Mouse (Mus musculus) embryonic facial prominence, embryonic 14.5 days (tissue): ENCODE data around the gene Gm9. TPM values are rescaled to one million over a fixed set of nuclear protein-coding genes. Genes with fewer than 3 reads are reported as not detected.
"Not testable (repeated sequence)": the region's sequence is repeated elsewhere in the genome, so short reads cannot be mapped to it uniquely, and the experiment has no call there.

Experiments used
- ATAC-seq: fragments of 200-750 bp; cut with Nextera tagmentation; 2 replicates; pipeline ENCODE4 v1.8.0; 2017; ENCODE audit warnings: low read depth, moderate number of reproducible peaks, moderate TSS enrichment
- DNase-seq: peaks from one replicate; pipeline ENCODE4 v3.0.0-alpha.2; 2015; ENCODE audit warnings: low spot score
- H3K27ac ChIP-seq: fragments of 300-500 bp; sonication (generic); replicated peaks from 2 replicates; pipeline ENCODE4 v1.5.1; 2014; ENCODE audit warnings: low read depth, mild to moderate bottlenecking, low read length, moderate library complexity
- H3K27me3 ChIP-seq: fragments of 300-500 bp; sonication (generic); replicated peaks from 2 replicates; pipeline ENCODE4 v1.6.1; 2014; ENCODE audit warnings: low read length; ENCODE audit not compliant: control insufficient read depth, insufficient read depth
- H3K36me3 ChIP-seq: fragments of 300-500 bp; sonication (generic); 2 replicates; pipeline ENCODE4 v1.6.1; 2014; ENCODE audit warnings: low read length, mixed read lengths; ENCODE audit not compliant: control insufficient read depth, insufficient read depth
- H3K4me1 ChIP-seq: fragments of 300-500 bp; sonication (generic); 2 replicates; pipeline ENCODE4 v1.6.1; 2014; ENCODE audit warnings: antibody characterized with exemption, low read length; ENCODE audit not compliant: control insufficient read depth, insufficient read depth
- H3K4me2 ChIP-seq: fragments of 300-500 bp; sonication (generic); 2 replicates; pipeline ENCODE4 v1.6.1; 2014; ENCODE audit warnings: low read depth, mild to moderate bottlenecking, low read length, moderate library complexity, mixed read lengths
- H3K4me3 ChIP-seq: fragments of 300-500 bp; sonication (generic); 2 replicates; pipeline ENCODE4 v1.5.1; 2014; ENCODE audit warnings: low read depth, mild to moderate bottlenecking, low read length
- H3K9ac ChIP-seq: fragments of 300-500 bp; sonication (generic); 2 replicates; pipeline ENCODE4 v1.6.1; 2014; ENCODE audit warnings: low read depth, mild to moderate bottlenecking, low read length, moderate library complexity, mixed read lengths
- H3K9me3 ChIP-seq: fragments of 300-500 bp; sonication (generic); 2 replicates; pipeline ENCODE4 v1.6.1; 2016; ENCODE audit warnings: low read length; ENCODE audit not compliant: control insufficient read depth
- WGBS: fragments of 180-500 bp; shearing (Covaris S2); extraction: QIAGEN DNeasy Blood & Tissue Kit; methylation state at CpG from one replicate; pipeline ENCODE4 v1.1.7; 2014; 5-methylcytosine and 5-hydroxymethylcytosine counted together
- polyA plus RNA-seq: library from polyadenylated mRNA; unstranded; fragments of >200 nt; fragmentation: Nextera tagmentation; extraction: Ambion mirVana; gene quantifications from 2 replicates; pipeline ENCODE4 v1.2.1, GENCODE M21; 2014

Gm9 gene
- polyA plus RNA-seq, 1 experiment from 2014 or later = not detected

GRCm38 (mm10) chrX:37184401-37184800 lies 26.4 kb downstream of the Gm9 start:
- not testable (repeated sequence) for H3K4me1 ChIP-seq, H3K9ac ChIP-seq, H3K27ac ChIP-seq, DNase-seq, H3K27me3 ChIP-seq, H3K9me3 ChIP-seq, H3K4me3 ChIP-seq, H3K36me3 ChIP-seq, ATAC-seq, H3K4me2 ChIP-seq
- WGBS = 69% methylated on average over 5 of the region's 8 CpGs

GRCm38 (mm10) chrX:37168742-37169141 lies 42.1 kb downstream of the Gm9 start, which contains the start of gene Akap14:
TSS of gene Akap14 (minus strand) at chrX:37168842.
- ATAC-seq (no peak), DNase-seq (no peak)
- 47% methylated on average over 5 of the region's 5 CpGs for WGBS
- Histone ChIP-seq H3K4me3 (no peak within 1 kb of the TSS), H3K4me1 (no peaks in the 10 kb centered on the region), H3K27ac (no peak within 1 kb of the TSS), H3K4me2 (no peak within 1 kb of the TSS), H3K9ac (no peak within 1 kb of the TSS), H3K9me3 (no peaks in the 10 kb centered on the region), H3K36me3 (no peaks in the 10 kb centered on the region), H3K27me3 (no peaks in the 10 kb centered on the region)

DNA sequence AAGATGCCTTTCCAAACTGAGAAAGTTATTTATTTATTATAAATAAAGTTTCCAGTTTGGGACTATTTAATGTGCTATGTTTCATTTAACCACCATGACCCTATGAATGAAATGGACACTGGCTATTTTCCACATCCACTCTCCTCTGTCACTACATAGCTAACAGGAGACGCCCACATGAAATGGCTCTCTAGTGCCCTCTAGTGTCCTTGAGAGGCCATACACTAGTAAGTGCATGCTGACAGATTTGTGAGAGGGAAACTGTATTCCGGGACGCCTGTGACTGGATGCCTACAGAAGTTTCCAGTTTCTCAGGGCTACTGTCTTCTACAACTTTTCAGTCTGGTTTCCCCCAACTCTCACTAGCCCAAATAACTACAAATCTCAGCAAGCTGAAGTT lies 43.8 kb downstream of the Gm9 start:
- 23% methylated on average over 3 of the region's 3 CpGs for WGBS

DNA sequence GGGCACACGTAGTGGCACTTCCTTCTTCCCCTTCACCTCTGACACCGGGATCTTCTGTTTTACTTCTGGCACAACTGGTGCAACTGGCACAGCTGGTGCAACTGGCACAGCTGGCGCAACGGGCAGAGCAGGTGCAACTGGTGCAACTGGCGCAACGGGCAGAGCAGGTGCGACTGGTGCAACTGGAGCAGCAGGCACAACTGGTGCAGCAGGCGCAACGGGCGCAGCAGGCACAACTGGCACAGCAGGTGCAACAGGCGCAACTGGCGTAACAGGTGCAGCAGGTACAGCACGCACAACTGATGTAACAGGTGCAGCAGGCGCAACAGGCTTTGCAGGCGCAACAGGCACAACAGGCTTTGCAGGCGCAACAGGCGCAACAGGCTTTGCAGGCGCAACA lies 47.7 kb downstream of the Gm9 start:
- no peak for DNase-seq
- Histone ChIP-seq H3K27me3 (no peaks in the 10 kb centered on the region), H3K4me3 (no peak overlapping the region), H3K9me3 (no peaks in the 10 kb centered on the region), H3K4me2 (no peak overlapping the region), H3K27ac (no peak overlapping the region), H3K9ac (no peak overlapping the region), H3K4me1 (no peaks in the 10 kb centered on the region), H3K36me3 (no peaks in the 10 kb centered on the region)
- 77% methylated on average over 18 of the region's 18 CpGs for WGBS
- ATAC-seq = no peak

More for the DNA sequence above, 43.8 kb downstream of the Gm9 start:
- no peaks in the 10 kb centered on the region for H3K9me3 ChIP-seq
- peak; percentile 44 for DNase-seq
- H3K9ac ChIP-seq = no peak overlapping the region
- no peaks in the 10 kb centered on the region for H3K4me1 ChIP-seq
- H3K4me2 ChIP-seq = no peak overlapping the region
- H3K4me3 ChIP-seq = no peak overlapping the region
- H3K27ac ChIP-seq = no peak overlapping the region
- no peaks in the 10 kb centered on the region for H3K36me3 ChIP-seq
- H3K27me3 ChIP-seq = no peaks in the 10 kb centered on the region
- no peak for ATAC-seq

GRCm38 (mm10) chrX:37161169-37161568 lies 49.7 kb downstream of the Gm9 start:
- H3K27ac ChIP-seq = no peak overlapping the region
- no peaks in the 10 kb centered on the region for H3K4me1 ChIP-seq
- H3K9ac ChIP-seq = no peak overlapping the region
- WGBS = 85% methylated on average over 10 of the region's 10 CpGs
- no peak overlapping the region for H3K4me3 ChIP-seq
- no peaks in the 10 kb centered on the region for H3K36me3 ChIP-seq
- no peaks in the 10 kb centered on the region for H3K9me3 ChIP-seq
- DNase-seq = no peak
- no peak overlapping the region for H3K4me2 ChIP-seq
- ATAC-seq = no peak
- no peaks in the 10 kb centered on the region for H3K27me3 ChIP-seq

Other genes with a start within 250 kb of the Gm9 start
- 30.5 and 37.3 TPM in 2 replicates for gene Sept6, start 219.2 kb downstream of the Gm9 start, polyA plus RNA-seq
- 0.30 and 0.35 TPM in 2 replicates for gene Sowahd, start 162.2 kb downstream of the Gm9 start, polyA plus RNA-seq
- gene Rpl39, start 125.6 kb downstream of the Gm9 start, polyA plus RNA-seq = 616 and 763 TPM in 2 replicates
- gene Upf3b, start 100.7 kb downstream of the Gm9 start, polyA plus RNA-seq = 12.2 and 13.4 TPM in 2 replicates
- gene Nkap, start 84.2 kb downstream of the Gm9 start, polyA plus RNA-seq = 12.6 and 13.2 TPM in 2 replicates
- 0.26 and 0.82 TPM in 2 replicates for gene Akap14, start 42.2 kb downstream of the Gm9 start, polyA plus RNA-seq
- gene Ndufa1, start 19.9 kb downstream of the Gm9 start, polyA plus RNA-seq = 469 and 531 TPM in 2 replicates
- gene Rnf113a1, start 19.8 kb downstream of the Gm9 start, polyA plus RNA-seq = 8.8 and 9.9 TPM in 2 replicates
- gene Rhox1, start 11.2 kb upstream of the Gm9 start, polyA plus RNA-seq = not detected in 2 replicates
- not detected in 2 replicates for gene Rhox2a, start 33.9 kb upstream of the Gm9 start, polyA plus RNA-seq
- not detected in 2 replicates for gene Rhox3a, start 38.9 kb upstream of the Gm9 start, polyA plus RNA-seq
- not detected in 2 replicates for gene Rhox4a, start 54.3 kb upstream of the Gm9 start, polyA plus RNA-seq
- not detected in 2 replicates for gene Rhox3a2, start 169.0 kb upstream of the Gm9 start, polyA plus RNA-seq
- gene Rhox4a2, start 179.8 kb upstream of the Gm9 start, polyA plus RNA-seq = 0.81 and 1.0 TPM in 2 replicates
- gene Rhox2b, start 201.0 kb upstream of the Gm9 start, polyA plus RNA-seq = not detected in 2 replicates
- gene Rhox4b, start 221.5 kb upstream of the Gm9 start, polyA plus RNA-seq = 0.40 and 0.68 TPM in 2 replicates
- gene Rhox2c, start 242.6 kb upstream of the Gm9 start, polyA plus RNA-seq = 0.73 TPM in 1 of 2 replicates, not detected in the other
- 0.22 TPM in 1 of 2 replicates, not detected in the other for gene Rhox3c, start 247.5 kb upstream of the Gm9 start, polyA plus RNA-seq